Mouse (Mus musculus) urinary bladder, postnatal 0 days (tissue): ENCODE measurements around the gene Gm8206. TPM values are rescaled to one million over a fixed set of nuclear protein-coding genes. Genes with fewer than 3 reads are reported as not detected.

Source experiments
- polyA plus RNA-seq: library from polyadenylated mRNA; unstranded; fragments of >200 nt; fragmentation: Nextera tagmentation; extraction: Ambion mirVana; gene quantifications from 2 replicates; pipeline ENCODE4 v1.2.1, GENCODE M21; 2015

The Gm8206 gene
- polyA plus RNA-seq = 4.1 and 5.8 TPM in 2 replicates

DNA sequence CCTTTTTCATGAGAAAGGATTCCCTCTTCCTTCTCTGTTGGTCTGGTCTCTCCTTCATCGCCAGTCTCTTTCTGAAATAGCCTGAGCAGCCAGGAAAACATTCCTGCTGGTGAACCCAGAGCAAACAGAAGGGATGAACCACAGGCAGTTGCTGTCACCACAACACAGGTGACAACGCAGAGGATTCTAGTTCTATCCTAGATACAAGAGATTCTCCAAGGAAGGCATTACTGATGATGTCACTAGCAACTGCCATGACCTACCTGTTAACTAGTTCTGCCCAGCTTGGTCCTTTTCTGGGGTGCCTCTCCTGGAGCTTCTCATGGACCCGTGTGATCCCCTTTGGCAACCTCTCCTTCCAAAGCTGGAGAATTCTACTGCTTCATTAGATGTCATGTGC is at the start of gene Gm8206:
Gene Gm8206 (minus strand): TSS at position 101 of the 400 bp plus-strand sequence.

DNA sequence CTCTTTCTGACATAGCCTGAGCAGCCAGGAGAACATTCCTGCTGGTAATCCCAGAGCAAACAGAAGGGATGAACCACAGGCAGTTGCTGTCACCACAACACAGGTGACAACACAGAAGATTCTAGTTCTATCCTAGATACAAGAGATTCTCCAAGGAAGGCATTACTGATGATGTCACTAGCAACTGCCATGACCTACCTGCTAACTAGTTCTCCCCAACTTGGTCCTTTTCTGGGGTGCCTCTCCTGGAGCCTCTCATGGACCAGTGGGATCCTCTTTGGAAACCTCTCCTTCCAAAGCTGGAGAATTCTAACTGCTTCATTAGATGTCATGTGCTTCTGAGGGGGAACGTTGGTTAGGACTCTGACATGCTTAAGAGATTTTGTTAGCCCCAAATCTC is 32.0 kb upstream of the Gm8206 start, which contains the start of gene Gm3476:
Gene Gm3476 (minus strand): TSS at position 101 of the 400 bp plus-strand sequence.

GRCm38 (mm10) chr14:6108272-6108925 is 14.7 kb upstream of the Gm8206 start, which contains the start of gene Gm3468:
Gm3468 (minus strand) TSS chr14:6108665.

GRCm38 (mm10) chr14:6058167-6058566 is 35.6 kb downstream of the Gm8206 start, which contains the start of gene Gm6337:
Gm6337 (minus strand) TSS chr14:6058267.

DNA sequence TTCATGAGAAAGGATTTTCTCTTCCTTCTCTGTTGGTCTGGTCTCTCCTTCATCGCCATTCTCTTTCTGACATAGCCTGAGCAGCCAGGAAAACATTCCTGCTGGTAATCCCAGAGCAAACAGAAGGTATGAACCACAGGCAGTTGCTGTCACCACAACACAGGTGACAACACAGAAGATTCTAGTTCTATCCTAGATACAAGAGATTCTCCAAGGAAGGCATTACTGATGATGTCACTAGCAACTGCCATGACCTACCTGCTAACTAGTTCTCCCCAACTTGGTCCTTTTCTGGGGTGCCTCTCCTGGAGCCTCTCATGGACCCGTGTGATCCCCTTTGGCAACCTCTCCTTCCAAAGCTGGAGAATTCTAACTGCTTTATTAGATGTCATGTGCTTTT is 114.7 kb downstream of the Gm8206 start, which contains the start of gene Gm3453:
Gene Gm3453 (minus strand): TSS at position 101 of the 400 bp plus-strand sequence.

Other genes starting within 250 kb of the Gm8206 start
- gene Gm8237, start 213.6 kb downstream of the Gm8206 start, polyA plus RNA-seq = 0.18 TPM in 2 replicates
- 3.8 and 4.4 TPM in 2 replicates for gene Gm3248, start 132.2 kb downstream of the Gm8206 start, polyA plus RNA-seq
- gene Gm3453, start 114.8 kb downstream of the Gm8206 start, polyA plus RNA-seq = not detected in 2 replicates
- not detected in 2 replicates for gene Gm6337, start 35.7 kb downstream of the Gm8206 start, polyA plus RNA-seq
- gene Gm3468, start 14.7 kb upstream of the Gm8206 start, polyA plus RNA-seq = 2.4 and 3.4 TPM in 2 replicates
- gene Gm3476, start 31.9 kb upstream of the Gm8206 start, polyA plus RNA-seq = not detected in 2 replicates
- not detected in 2 replicates for gene Gm21560, start 125.3 kb upstream of the Gm8206 start, polyA plus RNA-seq
- 1.4 and 1.5 TPM in 2 replicates for gene Gm3411, start 193.3 kb upstream of the Gm8206 start, polyA plus RNA-seq
- not detected in 2 replicates for gene Gm21103, start 210.9 kb upstream of the Gm8206 start, polyA plus RNA-seq
- gene Gm3618, start 249.7 kb upstream of the Gm8206 start, polyA plus RNA-seq = not detected in 2 replicates